In genomic region chr2:59397531-59397930, GRCm38 (mm10) we compare ENCODE assay signal across 31 mouse cellular contexts.
A peak's percentile ranks its signal among the peaks of the same experiment; 100 is the strongest.
DNase-seq lines count a peak whose midpoint lies in the region; ATAC-seq lines count a peak whose summit lies in the region.
"Had no signal": no experiment of that assay in that cellular context is flagged by ENCODE, and none has a peak within 500 bp of the region (broad histone marks: within the 10 kb centered on the region; RNA-seq: fewer than 3 reads in every experiment).

No protein-coding gene starts in this region.

- no peaks in the 10 kb centered on the region for H3K36me3 ChIP-seq in intestine, embryonic 16.5 days (ENCODE audit: control insufficient read depth, insufficient read depth, low read length)
- H3K36me3 ChIP-seq: embryonic facial prominence, embryonic 10.5 days; embryonic facial prominence, embryonic 13.5 days; forebrain, embryonic 10.5 days; heart, embryonic 10.5 days; heart, embryonic 13.5 days had no signal

- H3K4me1 ChIP-seq in intestine, embryonic 16.5 days (ENCODE audit: control insufficient read depth, insufficient read depth, low read length) = 0 out of 2 replicates have a peak, but pooled peaks cover 3% of the 10 kb centered on the region
- H3K4me1 ChIP-seq: embryonic facial prominence, embryonic 13.5 days; forebrain, embryonic 10.5 days; forebrain, embryonic 13.5 days had no signal

- no peak overlapping the region for H3K4me2 ChIP-seq in intestine, embryonic 16.5 days (ENCODE audit: low read depth, low read length)
- H3K4me2 ChIP-seq: embryonic facial prominence, embryonic 13.5 days; forebrain, embryonic 13.5 days; heart, embryonic 13.5 days; hindbrain, embryonic 14.5 days had no signal

- DNase-seq in 3134 (ENCODE audit: extremely low read depth, insufficient read length, low spot score) (peak; percentile 41), 416B (ENCODE audit: low read depth) (peak; percentile 59), R1 (ENCODE audit: low read depth, low spot score) (peak; percentile 68)
- DNase-seq in adrenal gland, postnatal 14 days = no peak
- DNase-seq in adrenal gland, adult 8-10 months = no peak
- DNase-seq: adrenal gland, adult 2 months; B cell, adult 2 months; cerebellum, adult 11-12 months; cerebellum, adult 8-10 months; cerebellum, postnatal 10 days; cerebellum, postnatal 36 days; embryo, embryonic 11 days; gastrocnemius, postnatal 10 days; gastrocnemius, postnatal 36 days; heart, adult 2 months; heart, postnatal 14 days; heart, postnatal 4 days; kidney, adult 2 months had no signal

- H3K9ac ChIP-seq in intestine, embryonic 16.5 days (ENCODE audit: low read depth, low read length) = no peak overlapping the region
- H3K9ac ChIP-seq: embryonic facial prominence, embryonic 13.5 days; forebrain, embryonic 13.5 days; heart, embryonic 13.5 days; hindbrain, embryonic 14.5 days had no signal

- ATAC-seq in intestine, embryonic 16.5 days = no peak
- ATAC-seq: forebrain, embryonic 13.5 days; forebrain, embryonic 16.5 days; hindbrain, postnatal 0 days; inflammation-experienced regulatory T-cells, adult 6 months; intestine, postnatal 0 days; Patski had no signal

- H3K9me3 ChIP-seq in intestine, embryonic 16.5 days (ENCODE audit: control insufficient read depth, low read length) = no peaks in the 10 kb centered on the region
- H3K9me3 ChIP-seq: embryonic facial prominence, embryonic 10.5 days; embryonic facial prominence, embryonic 13.5 days; forebrain, embryonic 10.5 days; forebrain, embryonic 13.5 days; heart, embryonic 10.5 days; heart, embryonic 13.5 days had no signal

- no peak overlapping the region for H3K27ac ChIP-seq in intestine, embryonic 16.5 days (ENCODE audit: low read length)
- H3K27ac ChIP-seq: embryonic facial prominence, embryonic 10.5 days; embryonic facial prominence, embryonic 13.5 days; forebrain, embryonic 10.5 days; forebrain, embryonic 13.5 days; heart, adult 2 months; heart, embryonic 10.5 days; heart, embryonic 13.5 days; hindbrain, embryonic 14.5 days; hindbrain, postnatal 0 days had no signal

- no peak overlapping the region for H3K4me3 ChIP-seq in intestine, embryonic 16.5 days (ENCODE audit: low read length)
- H3K4me3 ChIP-seq: embryonic facial prominence, embryonic 10.5 days; embryonic facial prominence, embryonic 13.5 days; forebrain, embryonic 10.5 days; forebrain, embryonic 13.5 days; heart, adult 2 months; heart, embryonic 10.5 days; heart, embryonic 13.5 days had no signal

- no peaks in the 10 kb centered on the region for H3K27me3 ChIP-seq in intestine, embryonic 16.5 days (replicated peaks; ENCODE audit: control insufficient read depth, insufficient read depth, low read length)
- H3K27me3 ChIP-seq: embryonic facial prominence, embryonic 13.5 days; forebrain, embryonic 13.5 days; heart, embryonic 13.5 days; Patski had no signal

Comparison
In these comparisons a context has a peak if more than half of its experiments do, and no peak if none do; other contexts are left out.
1. DNase-seq: peak in 3134 (single experiment), 416B (single experiment) and R1 (single experiment); none in adrenal gland, postnatal 14 days (single experiment) and adrenal gland, adult 8-10 months (single experiment).